Mouse (Mus musculus) adrenal gland, adult 2 months (tissue): ENCODE data around the gene Chmp2b. TPM values are rescaled to one million over a fixed set of nuclear protein-coding genes. Genes with fewer than 3 reads are reported as not detected.

Experiments
- DNase-seq: peaks from one replicate; pipeline ENCODE4 v3.0.0; 2021
- long read RNA-seq: library from polyadenylated mRNA; stranded (forward); transcript quantifications from one replicate; pipeline ENCODE4 v2.0.0, GENCODE M21; 2021
- polyA plus RNA-seq: library from polyadenylated mRNA; depleted of rRNA; stranded (reverse); fragments of >200 nt; gene quantifications from 2 replicates; pipeline ENCODE4 v1.2.3, GENCODE M21; 2012; rRNA removed
- total RNA-seq, 2 experiments: library from RNA; stranded (reverse); gene quantifications; 2 replicates each; pipeline ENCODE4 v1.2.3; 2021

Gene Chmp2b
- total RNA-seq (10 to 100 TPM; 47.6 to 60.1 TPM), polyA plus RNA-seq (42.8 and 45.2 TPM in 2 replicates)
- long read RNA-seq, transcript Chmp2b-201 (6 exons, 1,872 nt), result major isoform, 36 of 37 reads
- long read RNA-seq, partial matches to known transcripts, result 0 of 37 reads
- long read RNA-seq, other reads (novel, unspliced or antisense), result 1 of 37 reads

GRCm38 (mm10) chr16:65561963-65562863 is at the start of gene Chmp2b:
TSS of gene Chmp2b (minus strand) at chr16:65562726.
- DNase-seq, result peak; percentile 91

DNA sequence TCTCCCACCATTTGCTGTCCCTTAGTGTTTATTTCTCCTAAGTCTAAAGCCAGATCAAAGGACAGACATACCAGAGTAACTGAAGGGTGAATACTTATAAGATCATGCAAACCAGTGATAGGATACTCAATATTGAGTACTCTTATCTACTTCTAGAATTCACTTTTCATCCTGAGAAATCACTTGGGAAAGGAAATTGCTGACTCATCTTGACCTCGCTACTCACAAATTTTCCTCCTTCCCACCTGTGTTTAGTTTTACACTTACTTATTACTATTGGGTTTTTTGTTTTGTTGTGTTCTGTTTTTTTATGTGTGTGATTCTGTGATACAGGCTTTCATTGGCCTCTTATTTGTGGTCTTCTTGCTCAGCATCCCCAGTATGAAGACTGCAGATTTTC is 49.2 kb upstream of the Chmp2b start:
- no peak for DNase-seq

GRCm38 (mm10) chr16:65600798-65601197 is 38.3 kb upstream of the Chmp2b start:
- no peak for DNase-seq

- no peak for DNase-seq
These were observed 23.8 kb upstream of the Chmp2b start for GRCm38 (mm10) chr16:65586111-65586865.

DNA sequence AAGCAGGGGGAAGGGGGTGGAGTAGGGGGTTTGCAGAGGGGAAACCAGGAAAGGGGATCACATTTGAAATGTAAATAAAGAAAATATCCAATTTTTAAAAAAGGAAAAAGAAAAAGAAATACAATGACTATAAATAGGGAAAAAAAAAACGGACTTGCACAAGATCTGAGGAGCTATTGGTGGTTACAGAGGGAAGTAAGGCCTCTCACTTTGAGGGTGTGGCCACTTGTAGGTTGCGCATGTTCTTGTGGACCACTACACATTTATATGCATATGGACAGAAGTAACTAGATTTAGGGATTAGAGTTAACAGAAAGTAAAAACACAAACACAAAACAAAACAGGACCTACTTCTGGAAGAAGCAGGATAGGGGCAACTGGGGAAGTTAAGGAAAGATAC is 23.2 kb upstream of the Chmp2b start:
- no peak for DNase-seq

- no peak for DNase-seq
These were observed 14.9 kb upstream of the Chmp2b start for GRCm38 (mm10) chr16:65577298-65578029.

DNA sequence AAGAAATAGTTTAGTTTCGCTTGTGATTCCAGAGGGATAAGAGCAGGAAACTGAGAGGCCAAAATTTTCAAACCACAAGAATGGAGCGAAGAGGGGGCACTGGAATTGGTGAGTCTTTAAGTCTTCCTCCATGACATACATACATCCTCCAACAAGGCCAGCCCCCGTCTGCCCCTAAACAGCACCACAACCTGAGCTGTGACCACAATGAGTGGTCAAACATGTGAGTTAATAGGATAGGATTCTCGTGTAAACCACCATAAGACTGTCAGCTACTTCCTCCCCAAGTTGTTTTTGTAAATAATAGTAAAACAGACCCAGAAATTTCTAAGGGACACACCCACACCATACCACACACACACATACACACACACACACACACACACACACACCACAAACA is 6.3 kb upstream of the Chmp2b start:
- DNase-seq, result no peak

DNA sequence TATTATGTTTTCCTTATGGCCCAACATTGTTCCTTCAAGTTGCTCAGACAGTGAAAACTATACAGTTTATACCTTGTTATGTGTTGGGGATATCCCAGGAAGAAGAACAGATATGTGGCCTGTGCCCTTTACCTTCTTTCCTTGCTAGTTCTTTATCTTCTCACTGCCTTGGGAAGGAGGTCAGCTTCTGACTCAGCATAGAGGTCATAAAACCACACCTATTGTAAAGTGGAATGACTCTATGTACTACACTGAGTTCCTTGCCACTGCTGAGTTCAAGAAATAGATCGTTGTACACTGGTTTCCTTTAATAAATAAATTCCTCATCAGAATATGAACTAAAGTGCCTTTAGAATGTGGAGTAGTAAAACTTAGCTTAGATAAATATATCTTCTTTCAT is 2.4 kb upstream of the Chmp2b start:
- DNase-seq, result no peak

DNA sequence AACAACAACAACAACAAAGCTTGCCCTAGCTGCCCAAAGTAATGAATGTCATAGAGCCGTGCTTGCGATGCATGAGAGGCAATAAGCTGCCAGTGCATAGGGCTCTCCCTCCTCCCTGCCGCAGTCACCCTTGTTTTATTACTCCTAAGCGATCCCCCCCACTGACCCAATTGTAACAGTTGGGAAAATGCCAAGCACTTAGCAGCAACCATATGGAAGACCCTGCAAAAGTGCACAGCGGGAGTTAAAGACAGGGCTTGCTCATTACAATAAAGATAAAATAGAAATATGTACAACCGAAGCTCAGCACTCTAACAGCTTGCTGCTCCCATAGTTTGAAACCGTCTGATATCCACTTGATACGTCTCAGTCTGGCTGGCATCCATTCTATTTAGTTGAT is 1.8 kb upstream of the Chmp2b start:
- no peak for DNase-seq

GRCm38 (mm10) chr16:65562864-65563206 is 309 bp upstream of the Chmp2b start:
- DNase-seq, result no peak

DNA sequence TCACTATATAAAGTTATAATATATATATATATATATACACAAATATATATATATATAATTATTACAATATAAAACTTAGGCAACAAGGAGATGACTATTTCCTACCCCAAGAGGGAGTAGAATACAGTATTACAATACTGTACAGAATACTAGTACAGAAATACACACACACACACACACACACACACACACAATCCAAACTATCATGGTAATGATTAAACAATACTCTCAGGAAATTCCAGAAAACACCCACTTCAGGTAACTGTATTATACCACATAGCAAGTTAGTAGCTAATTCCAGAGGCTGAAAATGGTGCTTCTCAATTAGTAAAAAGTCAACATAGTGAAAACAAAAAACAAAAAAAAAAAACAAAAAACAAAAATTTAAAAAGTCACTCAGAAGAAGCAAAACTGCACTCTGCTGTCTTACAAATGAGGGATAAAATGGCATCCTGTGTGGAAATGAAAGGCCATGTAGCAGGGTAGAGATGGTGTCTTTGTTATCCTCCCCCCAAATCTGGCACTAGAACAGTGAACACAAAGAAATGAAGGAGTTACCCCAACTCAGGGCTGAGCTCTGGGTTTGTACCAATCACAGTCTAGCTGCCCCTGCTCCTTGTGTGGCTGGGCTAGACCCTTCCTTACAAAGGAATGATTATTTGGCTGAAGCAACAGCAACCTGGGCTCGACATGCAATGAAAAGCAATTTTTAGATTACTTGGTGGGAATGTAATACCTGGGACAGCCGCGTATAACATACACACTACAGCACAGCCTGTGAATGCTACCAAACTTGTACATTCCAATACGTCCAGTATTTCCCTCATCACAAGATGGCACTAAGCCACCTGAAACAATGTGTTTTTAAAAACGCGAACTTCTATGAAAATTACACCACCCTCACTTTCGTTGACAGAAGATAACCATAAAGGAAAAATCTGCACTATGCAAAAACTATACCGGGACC is 1.2 kb downstream of the Chmp2b start:
- DNase-seq, result peak; percentile 8

- DNase-seq, result peak; percentile 10
These were observed 2.9 kb downstream of the Chmp2b start for GRCm38 (mm10) chr16:65559591-65559990.

DNA sequence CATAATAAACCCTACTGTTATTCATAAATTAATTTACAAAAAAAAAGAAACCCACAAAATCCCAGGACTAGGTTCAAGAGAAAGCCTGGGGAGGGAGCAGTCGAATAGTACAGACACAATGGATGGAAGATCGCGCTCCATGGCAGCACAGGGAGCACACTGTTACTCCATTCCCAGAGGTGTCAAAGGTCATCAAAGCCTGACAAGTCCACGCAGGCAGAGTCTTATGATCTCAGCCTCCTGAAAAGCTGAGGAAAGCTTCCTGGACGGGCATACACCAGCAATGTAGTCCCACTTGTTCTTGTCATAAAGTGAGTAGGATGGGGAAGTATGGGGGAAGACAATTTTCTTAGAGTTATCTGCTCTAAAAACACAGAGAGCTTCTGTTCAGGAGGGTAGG is 5.2 kb downstream of the Chmp2b start:
- DNase-seq, result no peak

DNA sequence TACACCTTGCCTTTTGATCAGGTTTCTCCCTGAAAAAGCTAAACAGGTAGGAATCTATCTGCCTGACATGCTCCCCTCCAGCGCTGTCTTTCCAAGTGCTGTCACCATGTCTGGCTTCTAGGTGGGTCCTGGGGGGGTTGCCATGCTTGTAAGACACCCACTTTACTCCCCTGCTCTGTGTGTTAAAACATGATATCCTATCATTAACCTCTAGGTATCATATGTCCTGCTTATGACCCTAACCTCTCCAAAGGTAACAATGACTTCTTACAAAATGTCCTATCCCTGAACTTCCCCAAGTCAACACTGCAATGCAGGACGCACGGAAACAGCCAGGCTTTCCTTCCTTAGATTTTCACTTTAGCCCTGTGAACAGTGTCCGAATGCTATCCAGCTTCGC is 8.3 kb downstream of the Chmp2b start:
- no peak for DNase-seq

DNA sequence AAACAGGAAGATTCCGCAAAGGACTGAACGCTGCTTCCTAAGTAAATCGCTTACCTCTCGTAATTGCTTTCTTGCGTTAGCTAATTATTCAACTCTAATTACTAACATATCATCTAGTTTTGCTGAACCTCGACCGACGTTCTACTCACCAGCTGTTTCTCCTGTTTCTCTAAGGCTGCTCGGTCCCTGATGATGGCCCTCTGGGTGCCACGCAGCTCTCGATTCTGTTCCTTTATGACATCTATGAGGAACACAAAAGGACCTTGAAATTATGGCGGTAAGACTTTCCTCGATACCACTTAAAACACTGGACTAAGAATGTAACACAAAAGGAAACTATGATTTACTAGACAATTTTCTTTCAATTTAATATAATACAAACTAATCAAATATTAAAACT is 11.7 kb downstream of the Chmp2b start:
- no peak for DNase-seq

GRCm38 (mm10) chr16:65548960-65549359 is 13.6 kb downstream of the Chmp2b start:
- no peak for DNase-seq

DNA sequence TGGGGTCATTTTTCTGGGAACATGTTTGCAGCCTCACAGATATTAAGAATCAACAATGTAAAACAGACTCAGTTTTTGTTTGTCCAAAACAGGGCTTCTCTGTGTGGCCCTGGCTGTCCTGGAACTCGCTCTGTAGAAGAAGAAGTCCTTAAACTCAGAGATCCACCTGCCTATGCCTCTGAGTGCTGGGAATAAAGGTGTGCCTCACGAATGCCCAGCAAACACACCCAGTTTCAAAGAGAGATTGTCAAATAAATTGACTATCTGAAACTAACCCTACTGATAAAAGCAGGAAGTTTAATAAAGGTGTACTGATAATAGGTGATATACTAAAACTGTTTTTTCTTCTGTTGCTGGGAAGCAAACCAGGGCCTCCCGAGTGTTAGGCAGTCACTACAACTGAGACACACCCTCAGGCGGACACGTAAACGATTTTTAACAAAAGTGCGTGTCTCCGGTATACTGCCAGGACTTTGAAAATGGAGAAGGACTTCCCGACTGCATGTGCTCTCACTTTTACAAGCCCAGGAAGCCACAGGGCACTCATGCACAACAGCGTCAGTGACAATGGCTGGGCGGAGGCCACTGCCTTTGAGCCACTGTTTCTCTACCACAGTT is 18.7 kb downstream of the Chmp2b start:
- DNase-seq, result no peak

DNA sequence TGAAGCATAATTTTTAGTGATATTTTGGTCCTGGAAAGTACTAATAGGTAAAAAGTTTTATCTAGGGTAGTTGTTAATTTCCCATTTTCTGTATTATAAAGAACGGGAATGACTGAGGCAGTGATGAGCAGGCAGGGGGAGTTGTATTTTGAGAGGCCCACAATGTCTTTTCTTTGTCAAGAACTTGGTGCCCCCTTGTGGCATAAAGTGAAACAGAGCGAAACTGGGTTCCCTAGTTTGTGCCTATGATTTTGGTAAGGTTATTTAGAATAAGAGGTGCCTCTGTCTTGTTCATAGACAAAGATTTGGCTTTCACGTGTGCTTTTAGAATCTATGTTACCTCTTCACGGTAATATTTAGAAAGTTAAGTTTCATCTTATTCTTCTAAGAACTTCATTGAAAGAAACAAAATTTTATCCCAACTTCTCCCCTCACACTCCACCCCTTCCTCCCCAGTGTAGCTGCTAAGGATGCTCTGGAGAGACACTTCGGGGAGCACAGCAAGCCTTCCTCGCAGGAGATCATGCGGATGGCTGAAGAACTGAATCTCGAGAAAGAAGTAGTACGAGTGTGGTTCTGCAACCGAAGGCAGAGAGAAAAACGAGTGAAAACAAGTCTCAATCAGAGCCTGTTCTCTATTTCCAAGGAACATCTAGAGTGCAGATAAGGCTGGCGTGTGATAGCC is 29.1 kb downstream of the Chmp2b start:
- DNase-seq, result peak; percentile 12

DNA sequence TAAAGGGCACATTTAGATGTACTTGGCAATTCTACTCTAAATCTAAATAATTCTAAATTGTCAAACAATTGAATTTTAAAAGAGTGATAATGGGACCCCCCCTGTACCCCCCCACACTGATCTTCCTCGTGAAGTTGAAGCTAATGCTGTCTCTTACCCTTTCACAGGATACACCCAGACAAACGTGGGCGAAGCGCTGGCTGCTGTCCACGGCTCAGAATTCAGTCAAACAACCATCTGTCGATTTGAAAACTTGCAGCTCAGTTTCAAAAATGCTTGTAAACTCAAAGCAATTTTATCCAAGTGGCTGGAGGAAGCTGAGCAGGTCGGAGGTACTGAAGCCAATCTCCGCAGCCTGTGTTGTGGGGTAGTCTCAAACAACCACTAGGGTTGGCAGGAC is 30.9 kb downstream of the Chmp2b start:
- DNase-seq, result no peak

DNA sequence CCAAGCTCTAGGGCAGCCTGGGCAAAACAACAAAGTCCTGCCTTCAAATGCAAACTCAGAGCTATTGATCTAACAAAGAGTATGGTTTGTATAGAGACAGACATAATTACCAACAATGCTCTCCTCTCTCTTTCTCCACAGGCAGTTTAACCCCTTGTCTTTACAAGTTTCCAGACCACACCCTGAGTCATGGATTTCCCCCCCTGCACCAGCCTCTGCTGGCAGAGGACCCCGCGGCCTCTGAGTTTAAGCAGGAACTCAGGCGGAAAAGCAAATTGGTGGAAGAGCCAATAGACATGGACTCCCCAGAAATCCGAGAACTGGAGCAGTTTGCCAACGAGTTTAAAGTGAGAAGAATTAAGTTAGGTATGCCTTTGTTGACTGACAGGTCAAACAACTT is 32.9 kb downstream of the Chmp2b start:
- DNase-seq, result no peak
